Mouse (Mus musculus): ENCODE results near the gene Pan3. TPM values are rescaled to one million over a fixed set of nuclear protein-coding genes. Genes with fewer than 3 reads are reported as not detected.
A peak's percentile ranks its signal among the peaks of the same experiment; 100 is the strongest.

The Pan3 gene
- total and polyA plus RNA-seq, 3 experiments, result 60.6 to 61.5 TPM; not detected in 1

DNA sequence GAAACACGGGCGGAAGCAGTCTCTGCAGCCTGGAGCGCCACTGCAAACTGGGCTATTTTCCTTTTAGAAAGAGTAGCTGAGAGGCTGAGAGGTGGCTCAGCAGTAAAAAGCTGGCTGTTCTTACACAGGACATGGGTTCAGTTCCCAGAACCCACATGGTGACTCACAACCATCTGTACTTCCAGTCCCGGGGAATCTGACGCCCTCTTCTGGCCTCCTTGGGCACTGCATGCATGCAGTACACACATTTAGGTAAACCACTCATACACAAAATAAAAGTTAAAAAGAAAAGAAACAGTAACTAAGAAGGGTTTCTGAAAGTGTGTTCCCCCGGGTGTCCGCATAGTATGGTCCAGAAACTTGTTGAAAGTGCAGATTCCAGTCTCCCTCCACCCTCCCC is 149.2 kb downstream of the Pan3 start:
- Histone ChIP-seq H3K79me2 (ENCODE audit: control insufficient read depth, insufficient read depth, low read length, poor library complexity) (no peaks in the 10 kb centered on the region), H3K36me3 (ENCODE audit: control insufficient read depth in 1 of 2, insufficient read depth in 2 of 2, low read length in 2 of 2) (no peaks in the 10 kb centered on the region), H3K4me3 (ENCODE audit: control insufficient read depth in 1 of 2, insufficient read depth in 1 of 2, low read depth in 2 of 2, low read length in 2 of 2) (no peak overlapping the region), H3K9ac (ENCODE audit: control insufficient read depth, low read depth, low read length, poor library complexity, severe bottlenecking) (no peak overlapping the region), H3K27me3 (ENCODE audit: control insufficient read depth in 1 of 2, insufficient read depth in 2 of 2, low read length in 2 of 2) (no peaks in the 10 kb centered on the region), H3K9me3 (replicated peaks; ENCODE audit: insufficient read depth, low read length) (no peaks in the 10 kb centered on the region), H3K27ac (ENCODE audit: control insufficient read depth, low read depth, low read length) (no peak overlapping the region), H3K4me1 (ENCODE audit: control insufficient read depth in 1 of 2, insufficient read depth in 2 of 2, low read length in 2 of 2) (peaks cover under 1 to 6% of the 10 kb centered on the region in 2 experiments; a peak in 3 of 4 replicates)
- no peak for DNase-seq (ENCODE audit: low read depth, low spot score)
- no peak for TF ChIP-seq POLR2AphosphoS5 (IDR thresholded peaks at IDR 0.05; ENCODE audit: borderline replicate concordance, low read depth, low read length)
- TF ChIP-seq POLR2A (IDR thresholded peaks at IDR 0.05; ENCODE audit: control insufficient read depth in 1 of 2, insufficient read depth in 1 of 2, low read depth in 1 of 2, low read length in 2 of 2, poor library complexity in 1 of 2), result no peak
- TF ChIP-seq POLR2AphosphoS2 (IDR thresholded peaks at IDR 0.05; ENCODE audit: low read length), result no peak
- peak; percentile 42 to 57 (median 48) for TF ChIP-seq CTCF (IDR thresholded peaks at IDR 0.05 in 2 of 3, conservative IDR thresholded peaks at IDR 0.05 in 1 of 3; ENCODE audit: control insufficient read depth in 1 of 3, insufficient read depth in 1 of 3, low read depth in 2 of 3, low read length in 3 of 3, poor library complexity in 1 of 3, severe bottlenecking in 1 of 3)
- TF ChIP-seq MYC (IDR thresholded peaks at IDR 0.05; ENCODE audit: low read depth, low read length), result no peak
- TF ChIP-seq ELF1 (IDR thresholded peaks at IDR 0.05; ENCODE audit: low read depth, low read length), result no peak
- TF ChIP-seq ZKSCAN1 (IDR thresholded peaks at IDR 0.05; ENCODE audit: low read depth, low read length), result no peak
- no peak for TF ChIP-seq USF1 (IDR thresholded peaks at IDR 0.05; ENCODE audit: low read depth, low read length)
- TF ChIP-seq UBTF (IDR thresholded peaks at IDR 0.05; ENCODE audit: borderline replicate concordance, insufficient read depth, low read depth, low read length), result no peak
- TF ChIP-seq SMC3 (IDR thresholded peaks at IDR 0.05; ENCODE audit: low read depth, low read length), result peak; percentile 53
- TF ChIP-seq TAL1 (IDR thresholded peaks at IDR 0.05; ENCODE audit: low read length), result no peak
- TF ChIP-seq CHD2 (IDR thresholded peaks at IDR 0.05; ENCODE audit: low read length), result no peak
- TF ChIP-seq TCF12 (IDR thresholded peaks at IDR 0.05; ENCODE audit: low read depth, low read length), result no peak
- TF ChIP-seq MEF2A (IDR thresholded peaks at IDR 0.05; ENCODE audit: extremely low read depth, insufficient replicate concordance, low read depth, low read length, poor library complexity, severe bottlenecking), result no peak
- no peak for TF ChIP-seq GABPA (IDR thresholded peaks at IDR 0.05; ENCODE audit: low read depth, low read length)
- TF ChIP-seq MAX (IDR thresholded peaks at IDR 0.05; ENCODE audit: low read length), result no peak
- TF ChIP-seq RCOR1 (IDR thresholded peaks at IDR 0.05; ENCODE audit: low read depth, low read length), result no peak
- no peak for TF ChIP-seq E2F4 (IDR thresholded peaks at IDR 0.05; ENCODE audit: borderline replicate concordance, low read depth, low read length)
- TF ChIP-seq ZC3H11A (IDR thresholded peaks at IDR 0.05; ENCODE audit: low read depth, low read length), result peak; percentile 19; the same call in 1 of the 2 replicates
- no peak for TF ChIP-seq ZNF384 (IDR thresholded peaks at IDR 0.05; ENCODE audit: low read depth, low read length)
- TF ChIP-seq RAD21 (IDR thresholded peaks at IDR 0.05; ENCODE audit: low read depth, low read length), result peak; percentile 26
- TF ChIP-seq MYB (IDR thresholded peaks at IDR 0.05; ENCODE audit: low read depth, low read length), result no peak
- no peak for TF ChIP-seq MXI1 (IDR thresholded peaks at IDR 0.05; ENCODE audit: low read depth, low read length)
- TF ChIP-seq JUND (IDR thresholded peaks at IDR 0.05; ENCODE audit: low read depth, low read length), result no peak
- no peak for TF ChIP-seq BHLHE40 (IDR thresholded peaks at IDR 0.05; ENCODE audit: borderline replicate concordance, low read depth, low read length)
- no peak for TF ChIP-seq MAFK (IDR thresholded peaks at IDR 0.05; ENCODE audit: borderline replicate concordance, low read depth, low read length)
- TF ChIP-seq GATA1 (IDR thresholded peaks at IDR 0.05; ENCODE audit: low read depth, low read length), result no peak
- no peak for TF ChIP-seq ETS1 (IDR thresholded peaks at IDR 0.05; ENCODE audit: low read depth, low read length)
- no peak for TF ChIP-seq TBP (IDR thresholded peaks at IDR 0.05; ENCODE audit: low read depth, low read length)
- no peak for TF ChIP-seq MAZ (IDR thresholded peaks at IDR 0.05; ENCODE audit: low read depth, low read length)
- no peak for TF ChIP-seq SIN3A (IDR thresholded peaks at IDR 0.05; ENCODE audit: low read length)
